Mouse (Mus musculus) midbrain, embryonic 14.5 days (tissue): ENCODE results near the gene Bmp2. TPM values are rescaled to one million over a fixed set of nuclear protein-coding genes. Genes with fewer than 3 reads are reported as not detected.

Source experiments
- ATAC-seq: fragments of 200-750 bp; cut with Nextera tagmentation; 2 replicates; pipeline ENCODE4 v1.8.0; 2017; ENCODE audit warnings: moderate number of reproducible peaks, moderate library complexity; ENCODE audit not compliant: low FRiP score, low TSS enrichment
- DNase-seq: peaks from one replicate; pipeline ENCODE4 v3.0.0-alpha.2; 2015
- H3K27ac ChIP-seq: fragments of 300-500 bp; sonication (generic); replicated peaks from 2 replicates; pipeline ENCODE4 v1.5.1; 2014; ENCODE audit warnings: mild to moderate bottlenecking, low read depth, low read length, moderate library complexity
- H3K27me3 ChIP-seq: fragments of 300-500 bp; sonication (generic); 2 replicates; pipeline ENCODE4 v1.6.1; 2014; ENCODE audit warnings: low read length, control low read depth, mixed read lengths; ENCODE audit not compliant: control insufficient read depth, insufficient read depth
- H3K36me3 ChIP-seq: fragments of 300-500 bp; sonication (generic); 2 replicates; pipeline ENCODE4 v1.6.1; 2014; ENCODE audit warnings: low read length, control low read depth; ENCODE audit not compliant: control insufficient read depth, insufficient read depth
- H3K4me1 ChIP-seq: fragments of 300-500 bp; sonication (generic); 2 replicates; pipeline ENCODE4 v1.6.1; 2014; ENCODE audit warnings: mild to moderate bottlenecking, antibody characterized with exemption, low read length, control low read depth; ENCODE audit not compliant: control insufficient read depth, insufficient read depth
- H3K4me2 ChIP-seq: fragments of 300-500 bp; sonication (generic); 2 replicates; pipeline ENCODE4 v1.6.1; 2014; ENCODE audit warnings: mild to moderate bottlenecking, low read length, moderate library complexity
- H3K4me3 ChIP-seq: fragments of 300-500 bp; sonication (generic); replicated peaks from 2 replicates; pipeline ENCODE4 v1.5.1; 2014; ENCODE audit warnings: low read depth, low read length
- H3K9ac ChIP-seq: fragments of 300-500 bp; sonication (generic); replicated peaks from 2 replicates; pipeline ENCODE4 v1.6.1; 2014; ENCODE audit warnings: mild to moderate bottlenecking, low read length, moderate library complexity
- H3K9me3 ChIP-seq: fragments of 300-500 bp; sonication (generic); 2 replicates; pipeline ENCODE4 v1.6.1; 2016; ENCODE audit warnings: low read length, control low read depth, mixed read lengths; ENCODE audit not compliant: control insufficient read depth
- WGBS: fragments of 180-500 bp; shearing (Covaris S2); extraction: QIAGEN DNeasy Blood & Tissue Kit; methylation state at CpG from one replicate; pipeline ENCODE4 v1.1.7; 2014; 5-methylcytosine and 5-hydroxymethylcytosine counted together
- polyA plus RNA-seq: library from polyadenylated mRNA; unstranded; fragments of >200 nt; fragmentation: Nextera tagmentation; extraction: Ambion mirVana; gene quantifications from 2 replicates; pipeline ENCODE4 v1.2.1, GENCODE M21; 2014

The Bmp2 gene
- polyA plus RNA-seq = 1.3 and 1.9 TPM in 2 replicates

- DNase-seq (peak; percentile 82), ATAC-seq (peak; percentile 65)
- Histone ChIP-seq H3K36me3 (no peaks in the 10 kb centered on the region), H3K9me3 (no peaks in the 10 kb centered on the region), H3K27me3 (peaks cover 57% of the 10 kb centered on the region), H3K4me1 (peaks cover 8% of the 10 kb centered on the region), H3K9ac (peak within 1 kb of the TSS; percentile 51), H3K27ac (no peak within 1 kb of the TSS), H3K4me2 (peak within 1 kb of the TSS; percentile 95), H3K4me3 (peak within 1 kb of the TSS; percentile 65)
- WGBS = under 1% methylated on average over 109 of the region's 110 CpGs
Observed at GRCm38 (mm10) chr2:133552031-133552841, at the start of gene Bmp2. Gene Bmp2, plus strand, starts transcription at chr2:133552159.

GRCm38 (mm10) chr2:133505678-133506077, 46.3 kb upstream of the Bmp2 start:
- no peaks in the 10 kb centered on the region for H3K4me1 ChIP-seq
- no peak overlapping the region for H3K4me3 ChIP-seq
- no peak for DNase-seq
- H3K9me3 ChIP-seq = no peaks in the 10 kb centered on the region
- no peak for ATAC-seq
- no peaks in the 10 kb centered on the region for H3K36me3 ChIP-seq
- H3K9ac ChIP-seq = no peak overlapping the region
- WGBS = 91% methylated on average over 2 of the region's 2 CpGs
- H3K27me3 ChIP-seq = no peaks in the 10 kb centered on the region
- no peak overlapping the region for H3K4me2 ChIP-seq
- H3K27ac ChIP-seq = no peak overlapping the region

DNA sequence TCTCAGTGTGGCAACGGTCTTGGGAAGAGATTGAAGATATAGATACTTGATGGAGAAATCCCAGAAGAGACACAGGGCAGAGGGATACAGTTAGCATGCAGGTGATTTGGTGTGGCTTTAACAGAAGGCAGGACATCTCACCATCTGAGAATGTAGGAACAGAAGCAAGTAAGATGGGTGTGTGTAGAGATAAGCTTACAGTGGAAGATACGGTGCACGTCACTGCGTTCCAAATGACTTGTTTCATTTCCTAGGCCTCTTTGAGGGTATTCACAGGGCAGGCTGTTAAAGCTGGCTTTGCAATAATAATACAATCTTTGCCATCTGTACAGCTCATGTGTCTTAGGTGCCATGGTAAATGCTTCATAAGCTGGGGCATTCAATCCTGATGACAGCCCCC, 44.9 kb upstream of the Bmp2 start:
- ATAC-seq (no peak), DNase-seq (no peak)
- no peaks in the 10 kb centered on the region for H3K9me3 ChIP-seq
- no peaks in the 10 kb centered on the region for H3K36me3 ChIP-seq
- WGBS = 88% methylated on average over 4 of the region's 4 CpGs
- H3K27me3 ChIP-seq = no peaks in the 10 kb centered on the region
- no peaks in the 10 kb centered on the region for H3K4me1 ChIP-seq
- H3K27ac ChIP-seq = no peak overlapping the region
- no peak overlapping the region for H3K9ac ChIP-seq
- no peak overlapping the region for H3K4me3 ChIP-seq
- no peak overlapping the region for H3K4me2 ChIP-seq

- H3K4me3 ChIP-seq = no peak overlapping the region
- H3K27me3 ChIP-seq = no peaks in the 10 kb centered on the region
- ATAC-seq (no peak; the same call in 1 of the 2 replicates), DNase-seq (no peak)
- no peaks in the 10 kb centered on the region for H3K36me3 ChIP-seq
- WGBS = 85% methylated on average over 16 of the region's 16 CpGs
- no peak overlapping the region for H3K4me2 ChIP-seq
- no peaks in the 10 kb centered on the region for H3K9me3 ChIP-seq
- no peak overlapping the region for H3K9ac ChIP-seq
- no peak overlapping the region for H3K27ac ChIP-seq
- no peaks in the 10 kb centered on the region for H3K4me1 ChIP-seq
Observed at GRCm38 (mm10) chr2:133509141-133509540, 42.8 kb upstream of the Bmp2 start.

GRCm38 (mm10) chr2:133511011-133511779, 40.8 kb upstream of the Bmp2 start:
- Histone ChIP-seq H3K9me3 (no peaks in the 10 kb centered on the region), H3K9ac (no peak overlapping the region), H3K27ac (no peak overlapping the region), H3K4me1 (no peaks in the 10 kb centered on the region), H3K4me2 (no peak overlapping the region), H3K36me3 (no peaks in the 10 kb centered on the region), H3K4me3 (no peak overlapping the region), H3K27me3 (no peaks in the 10 kb centered on the region)
- DNase-seq (no peak), ATAC-seq (no peak)
- 85% methylated on average over 9 of the region's 9 CpGs for WGBS

GRCm38 (mm10) chr2:133516331-133517046, 35.5 kb upstream of the Bmp2 start:
- H3K4me2 ChIP-seq = no peak overlapping the region
- no peaks in the 10 kb centered on the region for H3K36me3 ChIP-seq
- ATAC-seq (no peak), DNase-seq (no peak)
- H3K27me3 ChIP-seq = no peaks in the 10 kb centered on the region
- no peaks in the 10 kb centered on the region for H3K4me1 ChIP-seq
- no peak overlapping the region for H3K4me3 ChIP-seq
- H3K9me3 ChIP-seq = no peaks in the 10 kb centered on the region
- H3K9ac ChIP-seq = no peak overlapping the region
- WGBS = 91% methylated on average over 4 of the region's 4 CpGs
- H3K27ac ChIP-seq = no peak overlapping the region

GRCm38 (mm10) chr2:133517867-133518266, 34.1 kb upstream of the Bmp2 start:
- no peak overlapping the region for H3K9ac ChIP-seq
- 87% methylated on average over 2 of the region's 2 CpGs for WGBS
- ATAC-seq = no peak

GRCm38 (mm10) chr2:133521193-133521592, 30.8 kb upstream of the Bmp2 start:
- Histone ChIP-seq H3K4me3 (no peak overlapping the region), H3K9ac (no peak overlapping the region), H3K36me3 (no peaks in the 10 kb centered on the region), H3K27ac (no peak overlapping the region), H3K4me1 (no peaks in the 10 kb centered on the region), H3K27me3 (no peaks in the 10 kb centered on the region), H3K4me2 (no peak overlapping the region), H3K9me3 (no peaks in the 10 kb centered on the region)
- 64% methylated on average over 5 of the region's 5 CpGs for WGBS
- no peak for DNase-seq
- ATAC-seq = no peak

More at GRCm38 (mm10) chr2:133517867-133518266, 34.1 kb upstream of the Bmp2 start:
- no peaks in the 10 kb centered on the region for H3K36me3 ChIP-seq
- H3K4me2 ChIP-seq = no peak overlapping the region
- no peaks in the 10 kb centered on the region for H3K9me3 ChIP-seq
- H3K4me1 ChIP-seq = no peaks in the 10 kb centered on the region
- H3K27me3 ChIP-seq = no peaks in the 10 kb centered on the region
- H3K4me3 ChIP-seq = no peak overlapping the region
- no peak for DNase-seq
- H3K27ac ChIP-seq = no peak overlapping the region
